Comparison of ENCODE assay signal across 8 mouse cellular contexts in genomic region chr19:5637069-5638047, GRCm38 (mm10). TPM values are rescaled to one million over a fixed set of nuclear protein-coding genes. Genes with fewer than 3 reads are reported as not detected.
DNase-seq lines count a peak whose midpoint lies in the region; ATAC-seq lines count a peak whose summit lies in the region.

Gene Rela, plus strand, starts transcription at chr19:5637483.

- peak within 1 kb of the TSS; percentile 98 for H3K4me3 ChIP-seq in megakaryocyte, embryonic 14.5 days (replicated peaks)

- H3K9me3 ChIP-seq in megakaryocyte, embryonic 14.5 days, result no peaks in the 10 kb centered on the region

- ATAC-seq in common myeloid progenitor, adult 5-6 weeks (replicated peaks; ENCODE audit: low read depth, poor library complexity, severe bottlenecking), result peak; percentile 77

- H3K4me1 ChIP-seq in megakaryocyte, embryonic 14.5 days, result peaks cover 52% of the 10 kb centered on the region

- no peaks in the 10 kb centered on the region for H3K27me3 ChIP-seq in megakaryocyte, embryonic 14.5 days (replicated peaks)

- peak; percentile 82 for DNase-seq in ZHBTc4 (ENCODE audit: low read depth, low spot score)
- DNase-seq in gastrocnemius, adult 8-10 months (ENCODE audit: low spot score in 2 of 2), result peak; percentile 90 to 92
- DNase-seq in hindlimb bud, embryonic 11.5 days (ENCODE audit: extremely low spot score, low read depth, low spot score), result peak; percentile 31
- DNase-seq in left cerebral cortex, adult 8-10 months (ENCODE audit: low spot score in 2 of 2), result peak; percentile 84 to 85
- DNase-seq in right cerebral cortex, postnatal 10 days (ENCODE audit: low spot score in 2 of 2), result peak; percentile 91 to 92
- peak; percentile 90 for DNase-seq in urinary bladder, postnatal 25 days (ENCODE audit: low spot score)

- peaks cover 42% of the 10 kb centered on the region for H3K36me3 ChIP-seq in megakaryocyte, embryonic 14.5 days (replicated peaks; ENCODE audit: low read length)

RNA-seq across cellular contexts. Expression of gene Rela, which starts in this region (rescaled TPM):
- 34.8 and 44.1 TPM in 2 replicates for total RNA-seq in common myeloid progenitor, adult 5-6 weeks (2017)
- total RNA-seq in gastrocnemius, adult 8-10 months (2022), result 10 to 100 TPM; 13.8 to 20.5 (median 15.0) TPM
- 10 to 100 TPM; 22.5 to 25.3 (median 23.7) TPM for total RNA-seq in left cerebral cortex, adult 8-10 months (2022)
- polyA plus RNA-seq in megakaryocyte, embryonic 14.5 days (2012; ENCODE audit: insufficient read depth, low replicate concordance), result 105 and 119 TPM in 2 replicates

Comparison
In these comparisons a context has a peak if more than half of its experiments do, and no peak if none do; other contexts are left out.
1. Peak in every context shown above with its lines: DNase-seq, ATAC-seq and H3K4me3 ChIP-seq.
2. DNase-seq: peak in every context shown above with its lines; median percentile 92 in right cerebral cortex, postnatal 10 days; 91 in gastrocnemius, adult 8-10 months; 90 in urinary bladder, postnatal 25 days; 84 in left cerebral cortex, adult 8-10 months; 82 in ZHBTc4; 31 in hindlimb bud, embryonic 11.5 days.